Mouse (Mus musculus) myocyte (in vitro differentiated cells): ENCODE data around the gene Bhlhb9. TPM values are rescaled to one million over a fixed set of nuclear protein-coding genes. Genes with fewer than 3 reads are reported as not detected.
"Not testable (repeated sequence)": the region's sequence is repeated elsewhere in the genome, so short reads cannot be mapped to it uniquely, and the experiment has no call there.

ENCODE experiments used
- H3K27me3 ChIP-seq: one replicate; pipeline ENCODE4 v1.6.1; 2011; ENCODE audit not compliant: control insufficient read depth, insufficient read depth, insufficient read length
- H3K36me3 ChIP-seq: one replicate; pipeline ENCODE4 v1.6.1; 2011; ENCODE audit not compliant: control insufficient read depth, insufficient read depth
- H3K4me2 ChIP-seq: one replicate; pipeline ENCODE4 v1.6.1; 2011; ENCODE audit warnings: low read depth, control low read depth
- H3K4me3 ChIP-seq: one replicate; pipeline ENCODE4 v1.5.1; 2011; ENCODE audit warnings: mild to moderate bottlenecking, control low read depth, moderate library complexity
- H3K79me2 ChIP-seq: one replicate; pipeline ENCODE4 v1.6.1; 2011; ENCODE audit not compliant: control insufficient read depth, insufficient read depth
- H3ac ChIP-seq: one replicate; pipeline ENCODE4 v1.6.1; 2011; ENCODE audit not compliant: control insufficient read depth, insufficient read length
- CEBPB ChIP-seq: IDR thresholded peaks from 2 replicates; pipeline ENCODE4 v1.6.1; 2011; ENCODE audit warnings: mild to moderate bottlenecking, moderate library complexity; ENCODE audit not compliant: poor library complexity, insufficient read depth, severe bottlenecking
- E2F4 ChIP-seq: IDR thresholded peaks from one replicate; pipeline ENCODE4 v1.6.1; 2011; ENCODE audit warnings: mild to moderate bottlenecking, control low read depth, moderate library complexity; ENCODE audit not compliant: insufficient read depth
- MAX ChIP-seq: IDR thresholded peaks from one replicate; pipeline ENCODE4 v1.6.1; 2011; ENCODE audit warnings: low read depth, mild to moderate bottlenecking, control low read depth
- MYOD1 ChIP-seq, 3 experiments: IDR thresholded peaks; one replicate each; pipeline ENCODE4 v1.6.1; 2011; ENCODE audit warnings: control low read depth in 2 of 3, low read depth in 2 of 3, mild to moderate bottlenecking in 2 of 3, moderate library complexity in 1 of 3; ENCODE audit not compliant: insufficient read length in 2 of 3, control insufficient read depth in 1 of 3
- MYOG ChIP-seq, 3 experiments: IDR thresholded peaks; one replicate each; pipeline ENCODE4 v1.6.1; 2011; ENCODE audit warnings: control low read depth in 2 of 3, low read depth in 2 of 3, mild to moderate bottlenecking in 2 of 3; ENCODE audit not compliant: insufficient read length in 2 of 3, control insufficient read depth in 1 of 3, insufficient read depth in 1 of 3
- POLR2A ChIP-seq: IDR thresholded peaks from one replicate; pipeline ENCODE4 v1.6.1; 2011; ENCODE audit warnings: low read depth, mild to moderate bottlenecking, control low read depth, moderate library complexity; ENCODE audit not compliant: insufficient read length
- POLR2AphosphoS2 ChIP-seq: IDR thresholded peaks from one replicate; pipeline ENCODE4 v1.6.1; 2011; ENCODE audit warnings: low read depth, control low read depth; ENCODE audit not compliant: insufficient read length
- REST ChIP-seq: IDR thresholded peaks from one replicate; pipeline ENCODE4 v1.6.1; 2011; ENCODE audit warnings: mild to moderate bottlenecking, control low read depth, moderate library complexity; ENCODE audit not compliant: insufficient read depth, insufficient read length
- SRF ChIP-seq: IDR thresholded peaks from one replicate; pipeline ENCODE4 v1.6.1; 2011; ENCODE audit warnings: low read depth; ENCODE audit not compliant: control insufficient read depth, insufficient read length
- TCF12 ChIP-seq: IDR thresholded peaks from one replicate; pipeline ENCODE4 v1.6.1; 2011; ENCODE audit warnings: mild to moderate bottlenecking, control low read depth; ENCODE audit not compliant: poor library complexity, insufficient read depth, severe bottlenecking
- TCF3 ChIP-seq: IDR thresholded peaks from one replicate; pipeline ENCODE4 v1.6.1; 2011; ENCODE audit warnings: low read depth, control low read depth; ENCODE audit not compliant: insufficient read length
- USF1 ChIP-seq: IDR thresholded peaks from one replicate; pipeline ENCODE4 v1.6.1; 2011; ENCODE audit warnings: low read depth, mild to moderate bottlenecking, control low read depth, moderate library complexity
- polyA plus RNA-seq: library from polyadenylated mRNA; unstranded; fragments of >200 nt; fragmentation: generic; extraction: Trizol; gene quantifications from one replicate; pipeline ENCODE4 v1.2.1, GENCODE M21; 2012; ENCODE audit warnings: missing spikeins

The Bhlhb9 gene
- 0.41 TPM for polyA plus RNA-seq

DNA sequence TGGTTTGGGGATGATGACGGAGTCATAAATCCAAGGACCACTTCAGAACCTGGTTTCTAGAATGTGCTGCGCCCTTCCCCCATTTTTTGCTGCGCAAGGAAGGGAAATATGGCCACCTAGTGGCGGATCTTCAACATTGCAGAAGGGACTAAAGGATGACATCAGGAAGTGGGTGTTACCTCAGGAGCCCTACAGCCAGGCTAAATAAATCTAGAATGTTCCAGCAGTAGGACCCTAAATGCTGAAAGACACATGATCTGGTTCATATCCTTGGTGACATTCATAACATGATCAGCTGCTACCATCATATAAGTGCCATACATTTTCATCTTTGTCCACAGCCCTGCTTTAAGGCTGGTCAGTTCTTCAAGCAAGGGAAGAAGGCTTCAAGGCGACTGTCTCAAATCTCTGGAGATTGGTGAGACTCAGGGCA is at the start of gene Bhlhb9:
Gene Bhlhb9 (plus strand): TSS at position 383 of the 433 bp plus-strand sequence.
- H3K79me2 ChIP-seq, H3K4me3 ChIP-seq, H3ac ChIP-seq, H3K36me3 ChIP-seq, H3K27me3 ChIP-seq, H3K4me2 ChIP-seq: not testable (repeated sequence)

DNA sequence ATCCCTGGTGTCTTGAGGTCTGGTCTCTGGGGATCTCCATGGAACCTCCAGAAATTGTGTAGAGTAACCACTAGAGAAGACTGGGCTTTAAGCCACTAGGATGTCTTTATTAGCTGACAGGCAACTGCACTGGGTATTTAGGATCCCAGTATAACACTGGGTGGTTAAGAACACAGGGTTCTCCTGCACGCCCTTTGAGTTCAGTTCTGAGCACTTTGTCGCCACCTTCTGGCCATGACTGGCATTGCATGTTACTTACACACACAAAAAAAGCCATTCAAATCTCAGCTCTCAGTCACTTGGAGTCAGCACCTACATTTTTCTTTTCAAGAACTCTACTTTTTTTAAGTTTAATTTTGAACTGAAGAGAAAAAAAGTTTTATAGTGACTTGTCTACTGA is 44.6 kb upstream of the Bhlhb9 start:
- Histone ChIP-seq H3K4me3 (no peak overlapping the region), H3K4me2 (no peak overlapping the region), H3K27me3 (no peaks in the 10 kb centered on the region), H3K79me2 (no peaks in the 10 kb centered on the region), H3ac (no peak overlapping the region), H3K36me3 (peaks cover 5% of the 10 kb centered on the region)
- TF ChIP-seq POLR2A (no peak), TCF3 (no peak), MAX (no peak), REST (no peak), POLR2AphosphoS2 (no peak)

DNA sequence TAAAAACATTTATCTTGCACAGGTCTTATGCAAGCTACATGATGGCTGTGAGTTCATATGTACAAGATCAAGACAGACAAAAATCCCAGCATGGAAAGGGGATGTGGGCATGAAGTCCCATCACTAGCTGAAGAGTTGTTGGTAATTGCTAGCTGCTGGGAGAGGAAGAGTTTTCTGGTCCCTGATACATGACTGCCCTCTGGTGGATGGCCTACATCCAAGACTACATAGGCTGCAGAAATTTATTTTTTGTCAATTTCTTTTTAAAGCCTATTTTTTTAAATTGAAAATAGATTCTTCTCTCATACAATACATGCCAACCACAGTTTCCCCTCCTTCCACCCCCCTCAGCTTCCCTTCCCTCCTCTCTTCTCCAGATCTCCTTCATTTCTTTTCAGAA is 35.7 kb upstream of the Bhlhb9 start:
- Histone ChIP-seq H3K4me3 (no peak overlapping the region), H3K79me2 (no peaks in the 10 kb centered on the region), H3K4me2 (no peak overlapping the region), H3ac (no peak overlapping the region), H3K27me3 (no peaks in the 10 kb centered on the region), H3K36me3 (peaks cover 5% of the 10 kb centered on the region)
- TF ChIP-seq MYOD1 (IDR thresholded peaks at IDR 0.05; ENCODE audit: control insufficient read depth in 1 of 3, insufficient read length in 2 of 3, low read depth in 2 of 3) (no peak), POLR2AphosphoS2 (no peak), TCF3 (no peak), MAX (no peak), SRF (no peak), E2F4 (no peak)

DNA sequence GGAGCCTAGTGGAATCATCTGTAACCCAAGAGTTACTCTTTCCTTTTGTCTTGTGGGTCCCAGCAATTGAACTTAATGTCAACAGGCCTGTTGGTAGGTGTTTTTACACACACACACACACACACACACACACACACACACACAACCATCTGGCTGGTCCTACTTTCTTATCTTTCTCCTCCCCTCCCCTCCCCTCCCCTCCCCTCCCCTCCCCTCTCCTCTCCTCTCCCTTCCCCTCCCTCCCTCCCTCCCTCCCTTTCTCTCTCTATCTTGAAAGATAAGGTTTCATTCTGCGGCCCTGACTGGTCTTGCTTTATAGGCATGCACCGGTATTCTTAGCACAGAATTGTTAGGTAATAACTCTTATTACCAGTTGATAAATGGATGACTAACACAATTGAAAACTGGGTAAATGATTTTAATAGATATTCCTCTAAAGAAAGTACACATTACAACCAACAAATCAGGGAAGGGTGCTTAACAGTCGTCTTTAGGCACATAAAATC is 29.3 kb upstream of the Bhlhb9 start:
- Histone ChIP-seq H3K79me2 (no peaks in the 10 kb centered on the region), H3K4me2 (no peak overlapping the region), H3K27me3 (no peaks in the 10 kb centered on the region), H3ac (no peak overlapping the region), H3K36me3 (peaks cover 1% of the 10 kb centered on the region), H3K4me3 (no peak overlapping the region)
- no peak for TF ChIP-seq REST
- no peak for TF ChIP-seq SRF
- no peak for TF ChIP-seq CEBPB
- TF ChIP-seq MYOD1 (IDR thresholded peaks at IDR 0.05; ENCODE audit: control insufficient read depth in 1 of 3, insufficient read length in 2 of 3, low read depth in 2 of 3): no peak

DNA sequence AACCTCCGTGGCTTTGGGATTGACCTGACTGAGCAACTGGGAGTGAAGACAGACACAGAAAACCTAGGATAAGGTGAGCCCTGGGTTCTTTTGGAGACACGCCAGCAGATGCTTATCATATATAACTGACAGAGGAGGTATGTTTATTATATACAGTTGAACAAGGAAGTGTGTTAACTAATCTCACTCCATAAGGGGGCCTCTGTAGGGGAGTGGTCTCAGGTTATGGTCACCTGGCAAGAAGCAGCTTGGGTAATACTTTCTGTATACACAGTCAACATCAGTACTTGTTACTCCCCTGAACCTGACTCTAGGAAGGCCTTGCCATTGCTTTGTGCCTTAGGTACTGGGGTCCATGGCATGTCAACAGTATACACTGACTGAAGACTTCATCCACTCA is 28.8 kb upstream of the Bhlhb9 start:
- TF ChIP-seq MYOG (IDR thresholded peaks at IDR 0.05; ENCODE audit: control insufficient read depth in 1 of 3, insufficient read depth in 1 of 3, insufficient read length in 2 of 3, low read depth in 2 of 3): no peak
- TF ChIP-seq CEBPB: no peak
- no peak for TF ChIP-seq TCF3
- no peak for TF ChIP-seq REST
- TF ChIP-seq POLR2A: no peak
- TF ChIP-seq SRF: no peak
- TF ChIP-seq USF1: no peak
- TF ChIP-seq E2F4: no peak
- no peak for TF ChIP-seq MAX
- TF ChIP-seq TCF12: no peak
- no peak for TF ChIP-seq MYOD1 (IDR thresholded peaks at IDR 0.05; ENCODE audit: control insufficient read depth in 1 of 3, insufficient read length in 2 of 3, low read depth in 2 of 3)
- no peak for TF ChIP-seq POLR2AphosphoS2
- no peak overlapping the region for H3K4me3 ChIP-seq

DNA sequence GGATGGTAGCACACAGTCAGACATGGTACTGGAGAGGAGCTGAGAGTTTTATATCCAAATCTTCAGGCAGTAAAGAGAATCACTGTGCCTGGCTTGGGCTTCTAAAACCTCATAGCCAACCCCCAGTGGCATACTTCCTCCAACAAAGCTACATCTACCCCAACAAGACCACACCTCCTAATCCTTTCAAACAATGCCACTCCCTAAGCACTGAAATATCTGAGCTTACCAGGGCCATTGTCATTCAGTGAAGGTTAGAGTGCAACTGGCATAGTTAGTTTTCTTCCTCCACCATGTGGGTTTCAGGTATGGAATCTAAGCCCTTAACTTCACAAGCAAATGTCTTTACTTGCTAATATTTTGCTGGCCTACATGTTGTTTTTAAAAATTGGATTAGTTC is 5.9 kb upstream of the Bhlhb9 start:
- TF ChIP-seq SRF: no peak
- no peak for TF ChIP-seq MYOD1 (IDR thresholded peaks at IDR 0.05; ENCODE audit: control insufficient read depth in 1 of 3, insufficient read length in 2 of 3, low read depth in 2 of 3)

More for the DNA sequence above, 28.8 kb upstream of the Bhlhb9 start:
- Histone ChIP-seq H3K27me3 (no peaks in the 10 kb centered on the region), H3K79me2 (no peaks in the 10 kb centered on the region), H3K36me3 (no peaks in the 10 kb centered on the region), H3K4me2 (no peak overlapping the region), H3ac (no peak overlapping the region)

More for the DNA sequence above, 5.9 kb upstream of the Bhlhb9 start:
- Histone ChIP-seq H3K27me3 (no peaks in the 10 kb centered on the region), H3K36me3 (no peaks in the 10 kb centered on the region), H3ac (no peak overlapping the region), H3K4me2 (no peak overlapping the region), H3K4me3 (no peak overlapping the region), H3K79me2 (no peaks in the 10 kb centered on the region)
